Mouse (Mus musculus) cerebellum, adult 9-10 months (tissue): Measurements from ENCODE around the gene Adarb2.
A peak's percentile ranks its signal among the peaks of the same experiment; 100 is the strongest.

Experiments
- DNase-seq: peaks from one replicate; pipeline ENCODE4 v3.0.0; 2022

Adarb2 gene

GRCm38 (mm10) chr13:8369868-8370387 lies 167.3 kb downstream of the Adarb2 start:
- DNase-seq, result no peak

GRCm38 (mm10) chr13:8388541-8388940 lies 185.9 kb downstream of the Adarb2 start:
- no peak for DNase-seq

DNA sequence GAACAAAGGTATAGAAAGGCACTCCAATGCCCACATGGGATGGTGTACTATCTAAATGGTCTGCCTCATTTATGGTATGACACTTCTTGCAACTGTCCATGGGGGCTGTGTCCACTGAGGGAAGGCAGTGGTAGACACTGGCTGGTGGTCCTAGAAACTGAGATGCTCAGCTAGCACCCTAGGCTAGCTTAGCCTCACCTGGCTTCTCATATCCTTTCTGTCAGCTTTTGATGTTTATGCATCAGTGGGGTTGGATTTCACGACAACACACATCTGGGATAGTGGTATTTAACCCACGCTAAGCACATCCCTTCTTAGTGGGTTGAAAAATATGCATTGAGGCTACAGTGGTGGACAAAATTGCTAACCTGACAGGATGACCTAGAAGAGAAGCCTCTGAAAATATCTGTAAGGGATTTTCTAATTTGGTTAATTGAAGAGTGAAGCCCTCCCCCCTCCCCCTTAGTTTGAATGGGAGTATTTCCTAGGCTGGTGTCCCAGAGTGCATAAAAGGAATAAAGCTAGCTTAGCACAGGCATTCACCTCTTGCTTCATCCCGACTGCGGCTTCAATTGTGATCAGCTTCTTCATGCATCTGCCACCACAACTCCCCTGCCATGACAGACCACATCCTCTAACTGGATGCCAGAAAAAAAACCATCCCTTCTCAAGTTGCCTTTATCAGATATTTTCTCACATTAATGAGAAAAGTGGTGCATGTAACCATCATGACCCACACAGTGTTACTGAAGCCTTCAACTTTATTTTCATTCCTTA lies 197.8 kb downstream of the Adarb2 start:
- no peak for DNase-seq

DNA sequence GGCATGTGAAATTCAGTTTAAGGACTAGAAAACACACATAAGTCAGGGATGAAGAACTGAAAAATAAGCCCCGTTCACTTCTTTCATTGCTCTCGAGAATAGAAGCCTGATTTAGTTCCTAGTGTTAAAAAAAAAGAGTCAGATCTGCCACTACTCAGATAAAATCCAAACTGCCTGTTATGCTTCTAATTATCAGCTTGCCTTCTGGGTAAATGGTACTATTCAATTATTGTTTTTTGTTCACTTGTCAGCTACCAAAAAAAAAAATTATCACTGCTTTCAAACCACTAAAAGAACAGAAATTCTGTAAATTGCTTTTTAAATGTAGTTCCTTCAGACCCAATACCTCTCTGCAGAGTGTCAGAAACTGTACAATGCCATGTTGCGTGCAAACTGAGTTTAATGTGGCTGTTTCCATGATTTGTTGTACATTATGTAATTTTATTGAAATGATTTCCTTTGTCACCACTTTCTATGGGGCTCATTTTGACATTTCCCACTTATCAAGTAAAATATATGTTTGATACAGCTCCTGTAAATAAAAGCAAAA lies 199.7 kb downstream of the Adarb2 start:
- no peak for DNase-seq

DNA sequence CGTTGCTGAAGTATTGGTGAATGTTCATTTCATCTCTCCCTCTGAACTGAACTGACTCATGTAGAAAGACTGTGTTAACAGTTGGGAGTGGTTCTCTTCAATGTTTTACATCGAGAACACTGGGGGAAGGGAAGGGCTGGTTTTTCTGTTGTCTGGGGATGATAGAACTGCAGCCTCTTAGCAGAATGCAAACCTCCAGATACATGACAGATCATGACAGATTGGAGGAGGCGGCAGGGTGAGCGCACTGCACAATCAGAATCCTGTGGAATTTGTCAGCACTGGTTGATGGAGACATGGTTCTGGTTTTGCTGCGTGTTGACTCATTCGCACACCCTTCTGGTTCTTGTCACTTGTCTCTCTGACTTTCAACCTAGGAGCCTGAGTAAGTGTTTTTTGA lies 203.4 kb downstream of the Adarb2 start:
- no peak for DNase-seq

DNA sequence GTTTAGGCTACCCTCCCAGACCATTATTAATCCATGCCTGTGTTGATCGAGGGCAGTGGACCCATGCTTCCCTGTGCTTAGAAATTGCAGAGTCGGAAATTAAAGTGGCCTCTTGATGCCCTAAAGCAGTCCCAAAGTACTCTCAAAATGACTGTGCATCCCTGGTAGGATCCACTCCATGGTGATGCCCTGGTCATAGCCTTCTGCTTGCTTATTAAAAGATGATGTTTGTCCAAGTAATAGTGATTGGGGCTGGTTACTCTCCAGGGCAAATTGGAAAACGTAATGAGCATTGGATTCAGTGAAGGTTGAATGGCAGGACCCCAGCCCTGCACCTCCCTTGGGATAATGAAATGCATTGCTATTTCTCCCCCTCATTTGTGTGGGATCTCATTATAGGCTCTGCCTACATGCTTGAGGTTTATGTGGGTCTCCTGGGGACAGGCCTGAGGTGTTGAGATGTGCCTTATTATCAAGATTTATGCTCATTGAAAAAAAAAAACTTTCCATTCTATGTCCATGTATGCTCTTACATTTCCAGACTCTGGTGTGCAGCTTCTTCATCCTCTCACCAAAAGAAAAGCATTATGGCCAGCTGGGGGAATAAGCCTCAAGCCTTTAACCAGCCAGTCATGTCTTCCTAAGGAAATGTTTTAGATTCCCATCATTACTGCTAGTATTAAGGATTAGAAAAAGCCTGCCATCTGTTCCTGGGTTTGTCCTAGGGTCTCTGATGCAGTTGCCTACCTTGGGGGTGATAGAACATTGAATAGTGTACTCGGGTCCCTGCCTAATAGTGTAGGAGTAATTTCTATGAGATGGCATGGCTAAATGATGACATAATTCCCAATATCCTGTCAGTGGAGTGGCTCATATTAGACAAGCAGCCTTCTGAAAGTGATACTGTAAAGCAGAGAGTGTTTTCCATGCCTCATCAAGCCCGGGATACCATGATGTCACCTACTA lies 208.0 kb downstream of the Adarb2 start:
- no peak for DNase-seq

DNA sequence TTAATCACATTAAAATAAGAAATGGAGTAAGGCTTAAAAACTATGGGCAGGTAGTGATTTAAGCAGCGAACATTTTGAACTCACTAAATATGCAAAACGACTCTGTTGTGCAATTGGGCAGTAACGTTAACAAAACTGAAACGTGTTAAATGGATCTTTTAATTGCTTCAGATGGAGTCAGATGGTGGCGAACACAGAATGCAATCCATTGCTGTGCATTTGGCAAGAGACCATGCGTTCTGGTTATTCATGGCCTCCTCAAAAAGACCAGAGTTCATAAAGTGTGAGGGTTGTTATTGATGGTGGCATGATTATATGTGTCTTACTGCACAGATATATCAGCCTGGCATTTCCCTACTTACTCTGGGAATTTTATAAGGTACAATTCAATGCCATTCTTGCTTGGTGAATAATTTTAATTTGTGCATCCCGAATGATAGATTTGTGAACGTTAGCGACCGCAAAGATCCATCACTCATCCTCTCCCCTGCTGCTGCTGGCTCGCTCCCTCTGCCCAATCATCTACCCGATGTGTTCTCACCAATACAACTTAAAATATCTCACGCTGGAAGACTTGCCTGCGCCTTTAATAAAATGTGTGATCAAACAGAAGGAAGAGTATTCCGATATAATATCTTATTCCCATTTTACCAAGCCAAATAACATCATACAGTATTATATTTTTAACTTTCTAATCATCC lies 221.5 kb downstream of the Adarb2 start:
- DNase-seq, result no peak

- DNase-seq, result no peak
Observed at GRCm38 (mm10) chr13:8439188-8439835, 236.6 kb downstream of the Adarb2 start.

GRCm38 (mm10) chr13:8445415-8445814 lies 242.7 kb downstream of the Adarb2 start:
- no peak for DNase-seq

DNA sequence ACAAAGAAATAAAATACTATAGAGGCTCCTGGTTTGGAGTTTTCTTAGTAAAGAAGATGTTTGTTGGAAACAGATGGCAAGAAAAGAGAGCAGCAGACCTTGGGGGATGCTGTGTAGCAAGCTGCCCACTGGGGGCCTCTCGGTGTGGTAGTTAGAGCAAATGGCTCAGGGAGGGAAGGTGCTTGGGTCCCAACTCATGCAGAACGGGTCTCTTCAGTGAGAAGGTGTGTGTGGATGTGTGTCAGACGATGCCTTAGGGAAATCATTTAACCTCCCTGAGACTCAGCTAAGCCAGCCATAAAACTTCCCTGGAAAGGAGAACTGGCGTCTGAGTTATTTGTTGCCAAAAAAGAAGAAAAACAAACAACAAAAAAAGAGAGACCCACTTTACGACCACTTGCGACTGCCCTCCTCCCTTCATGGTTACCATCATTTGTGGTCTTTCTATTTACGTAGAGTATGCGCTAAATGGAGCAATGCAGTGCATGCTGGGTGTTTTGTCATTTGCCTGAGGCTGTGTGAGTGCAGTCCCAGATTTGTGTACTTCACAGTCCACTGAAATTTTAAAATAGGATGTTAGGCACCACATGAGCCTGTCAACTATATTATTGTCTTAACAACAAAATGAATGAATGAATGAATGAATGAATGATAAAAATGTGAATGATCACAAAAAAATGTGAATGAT lies 245.7 kb downstream of the Adarb2 start:
- DNase-seq, result no peak

- no peak for DNase-seq
Observed at GRCm38 (mm10) chr13:8451581-8451980, 248.9 kb downstream of the Adarb2 start.

- DNase-seq, result no peak
Observed at GRCm38 (mm10) chr13:8456886-8457285, 254.2 kb downstream of the Adarb2 start.

GRCm38 (mm10) chr13:8457831-8458230 lies 255.2 kb downstream of the Adarb2 start:
- no peak for DNase-seq

GRCm38 (mm10) chr13:8467591-8468366 lies 265.1 kb downstream of the Adarb2 start:
- DNase-seq, result no peak

- no peak for DNase-seq
Observed at GRCm38 (mm10) chr13:8476237-8476636, 273.6 kb downstream of the Adarb2 start.

DNA sequence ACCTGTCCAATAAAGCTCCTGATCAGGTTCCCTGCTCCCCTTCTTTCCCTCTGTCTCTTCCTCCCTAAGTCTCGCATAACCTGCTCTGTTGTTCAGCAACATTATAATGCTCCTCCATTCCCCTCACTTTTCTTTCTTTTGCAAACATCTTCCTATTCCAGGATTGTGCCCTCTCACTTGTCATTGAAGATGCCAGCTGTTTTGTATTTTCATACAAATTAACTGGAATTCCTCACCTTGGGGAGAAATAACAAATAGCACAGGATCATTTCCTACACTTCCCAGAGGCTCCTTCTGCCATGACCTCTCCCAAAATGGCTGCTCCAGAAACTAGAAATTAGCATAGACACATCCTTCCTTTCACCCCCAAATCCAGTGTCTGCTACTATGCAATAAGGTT lies 276.1 kb downstream of the Adarb2 start:
- DNase-seq, result no peak

GRCm38 (mm10) chr13:8479970-8480369 lies 277.3 kb downstream of the Adarb2 start:
- no peak for DNase-seq

DNA sequence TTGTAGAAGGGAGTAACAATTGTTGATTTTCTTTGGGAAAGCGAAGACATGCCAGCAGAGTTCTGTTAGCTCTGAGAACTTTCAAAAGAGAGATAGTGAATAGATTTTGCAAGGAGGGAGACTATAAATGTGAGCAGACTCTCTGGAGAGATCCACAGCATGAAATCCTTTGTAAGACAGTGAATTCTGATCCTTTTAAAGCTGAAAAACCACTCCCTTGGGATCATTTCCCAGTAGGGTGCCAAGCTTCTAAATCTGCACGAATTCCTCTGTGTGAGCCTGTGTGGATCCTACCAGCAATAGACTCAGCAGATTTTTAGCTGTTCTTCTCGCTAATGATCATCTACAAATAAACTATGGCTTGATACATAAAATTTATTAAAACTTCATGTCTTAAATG lies 278.7 kb downstream of the Adarb2 start:
- DNase-seq, result no peak

DNA sequence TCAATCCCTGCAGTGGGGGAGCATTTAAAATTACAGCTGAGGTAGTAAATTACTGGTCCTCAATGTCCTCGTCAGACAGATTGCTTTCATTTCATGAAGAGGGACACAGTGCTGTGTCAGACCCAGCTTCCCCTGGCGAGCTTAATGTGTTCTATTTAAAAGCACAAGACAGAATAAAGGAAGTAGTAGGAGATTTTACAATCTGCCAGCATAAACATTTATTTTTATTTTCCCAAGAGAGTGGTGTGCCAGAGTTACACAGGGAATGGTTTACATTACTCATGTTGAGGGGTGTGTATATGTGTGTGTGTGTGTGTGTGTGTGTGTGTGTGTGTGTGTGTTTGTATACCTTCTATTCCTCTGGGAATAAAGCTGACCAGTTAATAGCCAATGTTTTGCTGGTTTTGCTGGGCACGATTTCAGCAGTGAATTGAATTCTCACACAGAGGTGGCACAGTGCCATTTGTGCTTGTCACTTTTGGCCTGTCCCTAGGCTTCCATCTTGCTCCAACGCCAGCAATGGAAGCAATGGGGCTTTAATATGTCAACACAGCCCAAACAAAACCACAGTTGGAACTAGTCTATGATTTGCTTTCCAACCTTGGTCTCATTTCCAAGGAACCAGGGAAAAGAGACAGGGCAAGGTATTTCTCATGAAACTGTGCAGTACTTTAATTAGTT lies 282.1 kb downstream of the Adarb2 start:
- peak; percentile 10 for DNase-seq
